Mouse (Mus musculus): ENCODE measurements around the gene Zscan25.
"Not testable (repeated sequence)": the region's sequence is repeated elsewhere in the genome, so short reads cannot be mapped to it uniquely, and the experiment has no call there.

The Zscan25 gene

DNA sequence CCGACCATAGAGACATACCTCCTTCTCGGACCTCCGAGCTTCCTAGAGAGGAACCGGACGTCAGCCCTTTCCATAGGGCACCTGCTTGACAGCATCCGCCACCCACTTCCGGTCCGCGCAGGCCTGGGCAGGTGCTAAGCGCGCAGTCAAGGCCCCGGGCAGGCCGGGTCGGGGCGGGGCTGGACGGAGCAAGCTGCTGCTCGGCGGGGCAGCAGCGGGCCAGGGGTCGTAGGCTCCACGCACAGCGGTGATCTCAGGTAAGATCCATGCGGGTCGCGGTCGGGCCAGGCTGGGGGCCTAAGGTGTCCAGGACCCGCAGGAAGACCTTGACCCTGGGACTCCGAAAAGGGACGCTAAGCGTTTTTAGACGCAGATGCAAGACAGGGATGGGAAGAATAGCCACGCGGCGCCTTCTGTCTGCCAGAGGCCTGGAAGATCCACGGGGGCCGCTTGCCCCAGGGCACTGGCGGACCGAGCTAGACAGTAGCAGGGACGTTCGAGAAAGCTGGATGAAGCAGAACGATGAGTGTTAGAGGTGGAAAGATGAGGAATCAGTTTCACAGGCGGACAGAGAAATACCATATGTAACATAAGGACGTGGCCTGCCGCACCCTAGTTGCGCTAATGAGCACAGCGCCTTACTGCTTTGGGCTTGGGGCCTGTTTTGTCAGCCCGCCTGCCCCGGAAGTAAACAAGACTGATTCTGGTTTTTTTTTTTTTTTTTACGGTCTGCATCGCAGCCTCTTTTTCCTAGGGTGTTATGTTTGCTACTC is at the start of gene Zscan25:
Gene Zscan25 (plus strand): TSS at position 130 of the 773 bp plus-strand sequence.
- DNase-seq (ENCODE audit: low spot score), result peak; percentile 91

GRCm38 (mm10) chr5:145230641-145231040 is 49.7 kb upstream of the Zscan25 start:
- DNase-seq (ENCODE audit: low spot score), result no peak

DNA sequence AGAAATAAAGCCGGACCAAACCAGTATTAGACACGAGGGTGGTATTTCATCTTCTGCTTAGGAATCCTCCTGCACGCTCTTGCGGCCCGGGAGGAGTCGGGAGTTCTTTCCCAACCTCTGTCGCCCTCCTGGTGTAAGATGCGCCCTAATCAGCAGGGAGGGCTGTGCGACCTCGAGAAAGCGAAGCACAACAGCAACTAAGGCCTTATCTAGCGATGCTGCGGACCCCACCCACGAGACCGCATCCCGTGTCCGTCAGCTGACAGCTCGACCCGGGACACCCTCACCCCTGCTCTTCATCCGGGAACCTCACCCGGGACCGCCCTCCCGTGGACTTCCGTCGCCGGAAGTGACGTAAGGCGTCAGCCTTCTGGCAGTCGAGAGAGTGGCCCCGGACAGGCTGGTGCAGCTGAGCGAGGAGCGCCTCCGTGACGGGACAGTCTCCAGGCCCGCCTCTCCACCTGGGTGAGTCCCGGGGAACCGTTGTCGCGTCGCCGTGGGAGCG is 48.9 kb upstream of the Zscan25 start, which contains the start of gene Zfp655:
Gene Zfp655 (plus strand): TSS at position 349 of the 505 bp plus-strand sequence.
- peak; percentile 96 for DNase-seq (ENCODE audit: low spot score)

DNA sequence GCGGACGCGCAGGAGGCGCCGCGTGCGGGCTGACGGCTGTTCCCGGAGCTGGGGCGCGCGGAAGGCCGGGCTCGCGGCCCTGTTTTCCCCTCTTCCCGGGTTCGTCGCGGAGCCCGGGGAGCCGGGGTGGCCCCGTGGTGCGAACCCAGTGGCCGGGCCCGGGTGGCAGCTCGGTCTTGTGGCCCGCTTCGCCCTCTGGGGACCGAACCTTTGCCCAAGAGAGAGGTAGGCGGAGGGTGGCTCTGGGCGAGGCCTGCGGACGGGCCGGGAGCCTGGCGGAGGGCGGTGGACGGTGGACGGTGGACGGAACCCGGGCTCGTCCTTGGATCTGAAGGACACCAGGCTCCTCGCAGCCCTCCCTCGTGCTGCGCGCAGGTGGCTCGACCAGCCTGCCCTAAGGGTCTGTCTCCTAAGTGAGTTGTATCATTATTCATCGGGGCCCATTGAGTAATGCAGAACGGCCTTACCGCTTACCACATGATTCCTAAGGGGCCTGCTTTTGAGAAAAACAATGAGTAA is 48.3 kb upstream of the Zscan25 start:
- DNase-seq (ENCODE audit: low spot score), result no peak

GRCm38 (mm10) chr5:145234636-145235035 is 45.7 kb upstream of the Zscan25 start:
- no peak for DNase-seq (ENCODE audit: low spot score)

- no peak for DNase-seq (ENCODE audit: low spot score)
Observed at GRCm38 (mm10) chr5:145249520-145249919, 30.8 kb upstream of the Zscan25 start.

- DNase-seq (ENCODE audit: low spot score), result not testable (repeated sequence)
Observed at GRCm38 (mm10) chr5:145273568-145273967, 6.7 kb upstream of the Zscan25 start.

DNA sequence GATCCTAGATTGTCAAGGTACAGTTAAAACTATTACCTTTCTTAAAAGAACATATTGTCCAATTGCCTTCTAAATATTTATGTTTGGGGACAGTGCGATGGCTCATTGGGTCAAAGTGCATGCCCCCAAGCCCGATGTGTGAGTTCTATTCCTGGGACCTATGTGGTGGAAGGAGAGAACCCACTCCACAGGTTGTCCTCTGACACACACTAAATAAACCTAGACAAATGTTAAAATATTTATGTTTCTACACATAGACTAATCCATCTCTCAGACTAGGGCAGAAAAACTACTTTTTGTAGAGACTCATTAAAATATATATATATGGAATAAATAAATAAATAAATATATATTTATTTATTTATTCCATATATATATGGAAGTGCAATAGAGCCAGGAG is 352 bp upstream of the Zscan25 start:
- no peak for DNase-seq (ENCODE audit: low spot score)

- no peak for DNase-seq (ENCODE audit: low spot score)
Observed at GRCm38 (mm10) chr5:145288382-145288781, 8.1 kb downstream of the Zscan25 start.

- no peak for DNase-seq (ENCODE audit: low spot score)
Observed at GRCm38 (mm10) chr5:145290697-145291096, 10.4 kb downstream of the Zscan25 start.

- no peak for DNase-seq (ENCODE audit: low spot score)
Observed at GRCm38 (mm10) chr5:145292398-145292797, 12.1 kb downstream of the Zscan25 start.

- DNase-seq (ENCODE audit: low spot score), result no peak
Observed at GRCm38 (mm10) chr5:145300469-145300868, 20.2 kb downstream of the Zscan25 start.

GRCm38 (mm10) chr5:145301796-145302195 is 21.5 kb downstream of the Zscan25 start:
- not testable (repeated sequence) for DNase-seq (ENCODE audit: low spot score)

- DNase-seq (ENCODE audit: low spot score), result no peak
Observed at GRCm38 (mm10) chr5:145302424-145302823, 22.1 kb downstream of the Zscan25 start.

GRCm38 (mm10) chr5:145306953-145307352 is 26.7 kb downstream of the Zscan25 start:
- not testable (repeated sequence) for DNase-seq (ENCODE audit: low spot score)

DNA sequence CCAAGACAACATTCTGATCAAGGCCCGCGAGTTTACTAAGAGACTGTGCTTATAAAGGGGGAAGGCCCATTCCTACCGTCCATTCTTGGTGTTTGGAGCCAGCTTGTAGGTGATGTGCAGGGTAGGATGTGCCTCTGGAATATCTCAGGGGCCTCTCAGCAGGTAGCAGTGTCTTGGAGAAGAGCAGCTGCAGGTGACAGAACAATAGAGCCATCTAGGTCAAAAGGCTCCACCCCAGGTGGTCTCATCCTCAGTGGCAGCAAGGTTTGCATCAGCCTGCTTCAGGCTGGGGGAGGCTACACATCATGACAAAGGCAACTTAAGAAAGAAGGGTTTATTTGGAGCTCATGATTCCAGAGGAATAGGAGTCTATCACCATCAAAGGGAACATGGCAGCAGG is 27.5 kb downstream of the Zscan25 start:
- DNase-seq (ENCODE audit: low spot score), result not testable (repeated sequence)

GRCm38 (mm10) chr5:145313845-145314244 is 33.5 kb downstream of the Zscan25 start:
- no peak for DNase-seq (ENCODE audit: low spot score)

DNA sequence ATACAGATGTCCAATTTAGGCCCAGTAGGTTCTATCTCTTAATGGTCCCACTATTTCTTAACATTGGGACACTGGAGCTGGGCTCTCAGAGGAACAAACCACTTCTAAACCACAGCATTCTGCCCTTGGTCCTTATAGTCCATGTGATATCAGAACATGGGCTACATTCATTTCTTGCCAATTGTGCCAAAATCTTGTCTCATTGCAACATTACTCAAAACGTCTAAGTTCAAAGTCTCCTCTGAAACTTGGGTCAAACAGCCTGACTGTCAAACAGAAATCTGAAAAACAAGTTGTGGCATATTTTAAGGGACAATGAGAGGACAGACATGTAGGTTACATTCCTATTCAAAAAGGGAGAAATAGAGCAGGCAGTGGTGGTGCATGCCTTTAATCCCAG is 36.8 kb downstream of the Zscan25 start:
- no peak for DNase-seq (ENCODE audit: low spot score)

DNA sequence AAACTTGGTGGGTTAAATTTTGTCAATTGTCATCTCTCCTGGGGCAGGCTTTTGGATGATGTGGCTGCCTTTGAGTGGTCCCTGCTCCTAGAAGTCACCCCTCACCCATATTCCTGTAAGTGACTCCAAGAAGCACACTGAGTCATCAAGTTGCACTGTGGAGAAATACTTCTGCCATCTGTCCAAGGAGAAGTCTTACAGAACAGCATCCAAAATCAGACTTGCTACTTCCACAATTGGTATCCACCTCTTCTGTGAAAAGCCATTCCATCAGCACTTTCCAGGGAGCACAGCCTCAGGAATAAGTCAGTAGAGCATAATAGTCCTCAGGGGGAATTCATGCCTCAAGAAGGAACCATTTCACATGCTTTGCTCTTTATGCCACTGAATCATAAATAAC is 58.5 kb downstream of the Zscan25 start:
- not testable (repeated sequence) for DNase-seq (ENCODE audit: low spot score)

Measured in testis, postnatal 10 days (tissue).